Mouse (Mus musculus): ENCODE measurements around the gene Babam2. TPM values are rescaled to one million over a fixed set of nuclear protein-coding genes. Genes with fewer than 3 reads are reported as not detected.

Babam2 gene
- polyA plus RNA-seq, 1 experiment from 2014 or later: 45.6 TPM

DNA sequence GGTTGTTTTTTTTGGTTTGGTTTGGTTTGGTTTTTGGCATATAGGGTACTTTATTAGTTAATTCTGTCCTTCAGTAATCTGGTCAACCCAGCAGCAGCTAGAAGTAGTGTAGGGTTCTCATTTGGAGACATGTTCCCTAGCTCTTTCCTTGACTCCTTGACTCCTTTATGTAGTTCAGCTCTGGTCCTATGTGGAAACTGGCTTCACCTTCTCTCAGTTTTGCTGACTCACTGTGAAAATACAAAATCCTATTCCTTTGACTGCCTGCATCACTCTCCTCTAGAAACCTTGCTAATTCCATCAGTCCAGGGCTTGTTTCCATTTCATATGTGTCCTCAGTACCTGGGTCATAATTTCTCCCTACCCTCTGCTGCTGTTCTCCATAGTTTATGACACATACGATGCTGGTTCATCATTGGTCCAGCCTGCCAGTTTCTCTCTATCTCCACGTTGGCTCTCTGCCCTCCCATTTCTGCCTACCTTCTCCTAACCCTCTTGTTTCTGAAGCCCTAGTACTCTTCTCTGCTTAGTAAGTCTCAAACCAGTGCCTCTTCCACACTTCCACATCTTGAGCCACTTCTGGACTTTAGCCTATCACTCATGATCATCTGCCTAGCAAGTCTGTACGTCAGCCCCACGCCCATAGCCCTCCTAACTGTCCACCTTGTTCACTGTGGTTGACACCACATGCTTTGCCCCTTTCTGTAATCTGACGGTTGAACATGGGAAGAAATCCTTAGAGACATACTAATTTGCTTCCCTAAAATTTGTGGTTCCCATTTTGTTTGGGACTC lies 163.5 kb downstream of the Babam2 start:
- Histone ChIP-seq H3K36me3 (no peaks in the 10 kb centered on the region), H3K27me3 (replicated peaks) (no peaks in the 10 kb centered on the region), H3K4me3 (no peak overlapping the region), H3K27ac (ENCODE audit: poor library complexity, severe bottlenecking) (no peak overlapping the region), H3K4me2 (no peak overlapping the region), H3K4me1 (replicated peaks) (peaks cover 7% of the 10 kb centered on the region; the same call in 1 of the 2 replicates), H3K9me3 (replicated peaks) (no peaks in the 10 kb centered on the region), H3K9ac (no peak overlapping the region)
- no peak for ATAC-seq (ENCODE audit: insufficient number of reproducible peaks, low FRiP score)
- 88% methylated on average over 5 of the region's 5 CpGs for WGBS

DNA sequence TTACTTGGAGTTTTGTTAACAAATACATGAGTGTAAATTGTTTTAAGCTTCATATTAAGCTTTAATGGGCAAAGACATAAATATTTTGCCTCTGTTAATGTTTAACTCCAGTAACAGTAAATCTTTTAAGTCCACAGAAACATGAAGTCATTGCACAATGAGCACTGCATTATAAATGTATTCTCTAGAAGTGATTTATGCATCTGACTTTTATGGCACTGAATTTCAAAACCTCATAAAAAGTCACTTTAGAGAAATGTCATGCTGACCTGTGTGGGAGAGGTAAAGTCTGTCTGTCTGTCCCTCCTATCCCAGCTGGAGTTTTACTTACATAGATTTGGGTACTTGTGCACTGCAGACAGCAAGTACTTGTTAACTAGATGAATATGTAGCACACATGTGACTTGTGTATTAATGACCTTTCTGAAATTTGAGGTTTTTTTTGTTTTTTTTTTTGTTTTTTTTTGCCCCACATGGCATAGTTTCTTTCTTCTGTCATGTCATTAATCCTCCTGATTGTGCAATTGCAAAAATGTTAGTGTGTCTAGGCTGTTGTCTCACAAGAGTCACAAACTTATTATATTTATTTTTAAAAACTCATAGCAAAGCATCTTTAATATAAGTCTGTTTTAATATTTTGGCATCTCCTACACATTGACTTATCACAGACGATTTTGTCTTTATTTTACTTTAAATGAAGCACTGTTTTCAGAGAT lies 165.4 kb downstream of the Babam2 start:
- Histone ChIP-seq H3K4me2 (no peak overlapping the region), H3K27ac (ENCODE audit: poor library complexity, severe bottlenecking) (no peak overlapping the region), H3K27me3 (replicated peaks) (no peaks in the 10 kb centered on the region), H3K9ac (no peak overlapping the region), H3K4me3 (no peak overlapping the region), H3K36me3 (no peaks in the 10 kb centered on the region), H3K9me3 (replicated peaks) (no peaks in the 10 kb centered on the region), H3K4me1 (replicated peaks) (peaks cover 8% of the 10 kb centered on the region; the same call in 1 of the 2 replicates)
- WGBS: 78% methylated on average over 1 of the region's 1 CpGs
- ATAC-seq (ENCODE audit: insufficient number of reproducible peaks, low FRiP score): no peak

DNA sequence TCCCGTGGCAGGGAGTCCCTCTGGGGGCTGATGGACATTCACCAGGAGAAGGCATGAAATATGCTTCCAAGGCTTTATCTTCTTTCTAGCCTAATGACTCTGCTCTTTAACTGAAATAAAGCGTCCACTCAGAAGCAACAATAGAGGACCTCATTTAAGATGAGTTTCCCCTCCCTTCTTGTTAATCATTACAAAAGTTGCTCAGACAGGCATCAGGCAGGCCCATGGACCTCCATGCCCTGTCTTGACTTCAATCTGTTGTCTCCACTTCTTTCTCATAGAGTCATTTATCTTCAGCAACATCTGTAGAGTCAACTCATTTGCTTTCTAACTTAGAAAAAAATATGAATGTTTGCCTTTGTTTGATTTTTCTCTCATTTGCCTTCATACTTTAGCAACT lies 166.6 kb downstream of the Babam2 start:
- Histone ChIP-seq H3K4me3 (no peak overlapping the region), H3K4me2 (no peak overlapping the region), H3K27me3 (replicated peaks) (no peaks in the 10 kb centered on the region), H3K27ac (ENCODE audit: poor library complexity, severe bottlenecking) (no peak overlapping the region), H3K4me1 (replicated peaks) (peaks cover 8% of the 10 kb centered on the region; the same call in 1 of the 2 replicates), H3K36me3 (no peaks in the 10 kb centered on the region), H3K9ac (no peak overlapping the region), H3K9me3 (replicated peaks) (no peaks in the 10 kb centered on the region)
- no peak for ATAC-seq (ENCODE audit: insufficient number of reproducible peaks, low FRiP score)
- 69% methylated on average over 2 of the region's 2 CpGs for WGBS

GRCm38 (mm10) chr5:31866071-31866470 lies 168.6 kb downstream of the Babam2 start:
- no peaks in the 10 kb centered on the region for H3K9me3 ChIP-seq (replicated peaks)
- 53% methylated on average over 3 of the region's 3 CpGs for WGBS
- H3K9ac ChIP-seq: no peak overlapping the region
- peaks cover 8% of the 10 kb centered on the region; the same call in 1 of the 2 replicates for H3K4me1 ChIP-seq (replicated peaks)
- no peak for ATAC-seq (ENCODE audit: insufficient number of reproducible peaks, low FRiP score)
- no peaks in the 10 kb centered on the region for H3K36me3 ChIP-seq
- no peak overlapping the region for H3K27ac ChIP-seq (ENCODE audit: poor library complexity, severe bottlenecking)
- H3K4me2 ChIP-seq: no peak overlapping the region
- H3K27me3 ChIP-seq (replicated peaks): no peaks in the 10 kb centered on the region
- no peak overlapping the region for H3K4me3 ChIP-seq

GRCm38 (mm10) chr5:31870856-31871520 lies 173.5 kb downstream of the Babam2 start:
- no peak for ATAC-seq (ENCODE audit: insufficient number of reproducible peaks, low FRiP score)
- Histone ChIP-seq H3K9ac (no peak overlapping the region), H3K9me3 (replicated peaks) (no peaks in the 10 kb centered on the region), H3K27ac (ENCODE audit: poor library complexity, severe bottlenecking) (no peak overlapping the region), H3K4me3 (no peak overlapping the region), H3K4me1 (replicated peaks) (peaks cover 12% of the 10 kb centered on the region), H3K36me3 (no peaks in the 10 kb centered on the region), H3K27me3 (replicated peaks) (no peaks in the 10 kb centered on the region), H3K4me2 (no peak overlapping the region)
- 72% methylated on average over 8 of the region's 8 CpGs for WGBS

DNA sequence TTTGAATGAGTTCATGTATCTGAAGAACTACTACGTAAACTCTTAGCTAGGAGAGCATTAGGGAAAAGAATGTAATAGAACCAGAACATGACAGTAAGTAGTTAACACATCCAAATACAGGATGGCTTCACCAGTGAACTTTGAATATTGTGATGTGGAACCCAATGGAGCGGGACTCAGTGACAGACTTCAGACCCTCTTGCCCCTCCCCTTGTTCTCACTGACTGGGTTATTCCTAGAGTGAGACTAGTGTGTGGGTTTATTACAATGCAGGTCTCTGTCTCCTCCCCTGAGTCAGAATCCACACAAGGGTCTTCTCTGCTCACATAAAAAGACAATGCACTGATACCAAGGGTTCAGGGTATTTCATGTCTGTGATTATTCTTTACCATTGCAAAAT lies 175.8 kb downstream of the Babam2 start:
- Histone ChIP-seq H3K27ac (ENCODE audit: poor library complexity, severe bottlenecking) (no peak overlapping the region), H3K4me3 (no peak overlapping the region), H3K4me1 (replicated peaks) (peaks cover 19% of the 10 kb centered on the region), H3K36me3 (no peaks in the 10 kb centered on the region), H3K9ac (no peak overlapping the region), H3K4me2 (no peak overlapping the region), H3K27me3 (replicated peaks) (no peaks in the 10 kb centered on the region), H3K9me3 (replicated peaks) (no peaks in the 10 kb centered on the region)
- ATAC-seq (ENCODE audit: insufficient number of reproducible peaks, low FRiP score): no peak
- 94% methylated on average over 2 of the region's 2 CpGs for WGBS

DNA sequence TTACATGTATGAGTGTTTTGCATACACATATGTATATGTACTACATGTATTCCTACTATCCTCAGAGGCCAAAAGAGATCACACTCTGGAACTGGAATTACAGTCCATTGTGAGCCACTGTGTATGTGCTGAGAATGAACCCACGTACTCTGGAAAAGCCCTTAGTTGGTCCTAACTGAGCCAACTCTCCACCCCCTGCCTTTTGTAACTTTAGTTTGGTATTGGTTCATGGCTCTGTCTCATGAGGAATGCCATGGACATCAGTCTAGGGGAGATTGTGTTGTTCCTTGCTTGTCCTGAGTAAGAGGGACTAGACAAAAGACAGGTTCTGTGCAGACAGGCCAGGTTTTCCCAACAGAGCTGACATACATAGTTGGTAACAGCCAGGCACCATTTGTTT lies 177.1 kb downstream of the Babam2 start:
- Histone ChIP-seq H3K9me3 (replicated peaks) (no peaks in the 10 kb centered on the region), H3K27me3 (replicated peaks) (no peaks in the 10 kb centered on the region), H3K27ac (ENCODE audit: poor library complexity, severe bottlenecking) (peak overlapping the region; percentile 13; the same call in 1 of the 2 replicates), H3K36me3 (no peaks in the 10 kb centered on the region), H3K9ac (no peak overlapping the region), H3K4me2 (no peak overlapping the region), H3K4me1 (replicated peaks) (peaks cover 19% of the 10 kb centered on the region), H3K4me3 (no peak overlapping the region)
- WGBS: 73% methylated on average over 1 of the region's 1 CpGs
- ATAC-seq (ENCODE audit: insufficient number of reproducible peaks, low FRiP score): no peak

- H3K4me3 ChIP-seq: no peak overlapping the region
- no peak overlapping the region for H3K9ac ChIP-seq
- ATAC-seq (ENCODE audit: insufficient number of reproducible peaks, low FRiP score): no peak
- no peak overlapping the region for H3K4me2 ChIP-seq
- no peaks in the 10 kb centered on the region for H3K9me3 ChIP-seq (replicated peaks)
- peaks cover 19% of the 10 kb centered on the region for H3K4me1 ChIP-seq (replicated peaks)
- H3K36me3 ChIP-seq: no peaks in the 10 kb centered on the region
- 83% methylated on average over 3 of the region's 3 CpGs for WGBS
- H3K27me3 ChIP-seq (replicated peaks): no peaks in the 10 kb centered on the region
- peak overlapping the region; percentile 54; the same call in 1 of the 2 replicates for H3K27ac ChIP-seq (ENCODE audit: poor library complexity, severe bottlenecking)
Measured at GRCm38 (mm10) chr5:31875443-31875842, 178.0 kb downstream of the Babam2 start.

GRCm38 (mm10) chr5:31876216-31876974 lies 178.9 kb downstream of the Babam2 start:
- H3K27ac ChIP-seq (ENCODE audit: poor library complexity, severe bottlenecking): peak overlapping the region; percentile 76
- no peak overlapping the region for H3K4me3 ChIP-seq
- 0 out of 2 replicates have a peak overlapping the region, but pooled peaks have one; percentile 35 for H3K4me2 ChIP-seq
- WGBS: 35% methylated on average over 8 of the region's 8 CpGs
- no peaks in the 10 kb centered on the region for H3K36me3 ChIP-seq
- H3K27me3 ChIP-seq (replicated peaks): no peaks in the 10 kb centered on the region
- H3K9me3 ChIP-seq (replicated peaks): no peaks in the 10 kb centered on the region
- ATAC-seq (ENCODE audit: insufficient number of reproducible peaks, low FRiP score): peak; percentile 75; the same call in 1 of the 2 replicates
- no peak overlapping the region for H3K9ac ChIP-seq
- H3K4me1 ChIP-seq (replicated peaks): peaks cover 19% of the 10 kb centered on the region

- H3K36me3 ChIP-seq: no peaks in the 10 kb centered on the region
- no peak overlapping the region for H3K4me2 ChIP-seq
- H3K4me1 ChIP-seq (replicated peaks): peaks cover 11% of the 10 kb centered on the region
- H3K4me3 ChIP-seq: no peak overlapping the region
- no peaks in the 10 kb centered on the region for H3K9me3 ChIP-seq (replicated peaks)
- no peak overlapping the region for H3K9ac ChIP-seq
- ATAC-seq (ENCODE audit: insufficient number of reproducible peaks, low FRiP score): no peak
- H3K27me3 ChIP-seq (replicated peaks): no peaks in the 10 kb centered on the region
- WGBS: 80% methylated on average over 2 of the region's 2 CpGs
- no peak overlapping the region for H3K27ac ChIP-seq (ENCODE audit: poor library complexity, severe bottlenecking)
Measured at GRCm38 (mm10) chr5:31880457-31880856, 183.0 kb downstream of the Babam2 start.

All from heart, embryonic 12.5 days (tissue).